Mouse (Mus musculus) heart, postnatal 0 days (tissue): Measurements from ENCODE around the gene Nop14. TPM values are rescaled to one million over a fixed set of nuclear protein-coding genes. Genes with fewer than 3 reads are reported as not detected.
"Not testable (repeated sequence)": the region's sequence is repeated elsewhere in the genome, so short reads cannot be mapped to it uniquely, and the experiment has no call there.

Source experiments
- ATAC-seq: fragments of 200-750 bp; cut with Nextera tagmentation; 2 replicates; pipeline ENCODE4 v1.8.0; 2017; ENCODE audit warnings: low read depth, moderate number of reproducible peaks, moderate library complexity; ENCODE audit not compliant: insufficient read depth
- DNase-seq: peaks from one replicate; pipeline ENCODE4 v3.0.0-alpha.2; 2016; ENCODE audit warnings: low spot score
- H3K27ac ChIP-seq: fragments of 300-500 bp; sonication (generic); 2 replicates; pipeline ENCODE4 v1.5.1; 2014; ENCODE audit warnings: low read depth, mild to moderate bottlenecking
- H3K27me3 ChIP-seq: fragments of 300-500 bp; sonication (generic); 2 replicates; pipeline ENCODE4 v1.6.1; 2014; ENCODE audit warnings: low read length, mixed read lengths; ENCODE audit not compliant: control insufficient read depth, insufficient read depth
- H3K36me3 ChIP-seq: fragments of 300-500 bp; sonication (generic); replicated peaks from 2 replicates; pipeline ENCODE4 v1.6.1; 2014; ENCODE audit warnings: low read length, mixed read lengths; ENCODE audit not compliant: control insufficient read depth, insufficient read depth
- H3K4me1 ChIP-seq: fragments of 300-500 bp; sonication (generic); 2 replicates; pipeline ENCODE4 v1.6.1; 2014; ENCODE audit warnings: antibody characterized with exemption; ENCODE audit not compliant: control insufficient read depth, insufficient read depth
- H3K4me2 ChIP-seq: fragments of 300-500 bp; sonication (generic); 2 replicates; pipeline ENCODE4 v1.6.1; 2014; ENCODE audit warnings: low read depth, mild to moderate bottlenecking, low read length, moderate library complexity
- H3K4me3 ChIP-seq: fragments of 300-500 bp; sonication (generic); 2 replicates; pipeline ENCODE4 v1.5.1; 2014; ENCODE audit warnings: low read depth, low read length
- H3K9ac ChIP-seq: fragments of 300-500 bp; sonication (generic); replicated peaks from 2 replicates; pipeline ENCODE4 v1.6.1; 2014; ENCODE audit warnings: low read depth, low read length, mixed read lengths
- H3K9me3 ChIP-seq: fragments of 300-500 bp; sonication (generic); replicated peaks from 2 replicates; pipeline ENCODE4 v1.6.1; 2016; ENCODE audit warnings: low read length; ENCODE audit not compliant: control insufficient read depth
- CTCF ChIP-seq: IDR thresholded peaks from 2 replicates; pipeline ENCODE4 v1.5.1; 2016; ENCODE audit warnings: antibody characterized with exemption, control low read depth, low read depth
- EP300 ChIP-seq: IDR thresholded peaks from 2 replicates; pipeline ENCODE4 v1.6.1; 2016; ENCODE audit warnings: antibody characterized with exemption, low read depth
- WGBS: fragments of 180-500 bp; shearing (Covaris S2); extraction: QIAGEN DNeasy Blood & Tissue Kit; methylation state at CpG from one replicate; pipeline ENCODE4 v1.1.7; 2014; 5-methylcytosine and 5-hydroxymethylcytosine counted together
- polyA plus RNA-seq: library from polyadenylated mRNA; unstranded; fragments of >200 nt; fragmentation: Nextera tagmentation; extraction: Ambion mirVana; gene quantifications from 2 replicates; pipeline ENCODE4 v1.2.1, GENCODE M21; 2015
- total RNA-seq: library from RNA; depleted of rRNA; stranded (reverse); fragments of >200 nt; gene quantifications from 2 replicates; pipeline ENCODE4 v1.2.3, GENCODE M21; 2014; ENCODE audit warnings: low replicate concordance

The Nop14 gene
- total and polyA plus RNA-seq, 2 experiments from 2014 or later = 11.1 to 66.6 TPM

DNA sequence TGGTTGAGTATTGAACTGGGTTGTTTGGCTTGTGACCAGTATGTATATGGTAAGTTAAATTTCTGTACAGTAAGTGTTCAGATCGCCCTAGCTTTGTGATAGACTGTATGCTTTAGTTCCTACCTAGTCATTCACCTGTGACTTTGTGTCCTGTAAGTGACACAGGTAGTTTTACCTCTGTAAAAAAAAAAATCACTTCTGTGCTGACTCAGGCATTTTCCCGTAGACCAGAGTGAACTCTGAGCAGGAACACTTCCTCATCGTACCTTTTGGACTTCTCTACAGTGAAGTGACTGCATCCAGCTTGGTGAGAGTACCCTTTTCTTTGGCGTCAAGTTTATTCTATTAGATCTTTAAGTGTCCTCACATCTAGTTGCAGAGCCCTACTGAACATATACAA, 50.0 kb downstream of the Nop14 start:
- Histone ChIP-seq H3K27ac (no peak overlapping the region), H3K9me3 (no peaks in the 10 kb centered on the region), H3K4me3 (no peak overlapping the region), H3K4me2 (no peak overlapping the region), H3K9ac (no peak overlapping the region), H3K27me3 (no peaks in the 10 kb centered on the region), H3K36me3 (peaks cover 82% of the 10 kb centered on the region), H3K4me1 (no peaks in the 10 kb centered on the region)
- no peak for ATAC-seq
- 88% methylated on average over 4 of the region's 4 CpGs for WGBS
- TF ChIP-seq CTCF = no peak
- TF ChIP-seq EP300 = no peak
- no peak for DNase-seq

GRCm38 (mm10) chr5:34608226-34608625, 51.7 kb downstream of the Nop14 start:
- Histone ChIP-seq H3K4me3 (no peak overlapping the region), H3K4me1 (no peaks in the 10 kb centered on the region), H3K4me2 (no peak overlapping the region), H3K27me3 (no peaks in the 10 kb centered on the region), H3K9me3 (no peaks in the 10 kb centered on the region), H3K9ac (no peak overlapping the region), H3K36me3 (peaks cover 74% of the 10 kb centered on the region), H3K27ac (no peak overlapping the region)
- TF ChIP-seq CTCF = no peak
- no peak for TF ChIP-seq EP300
- ATAC-seq = no peak
- 32% methylated on average over 3 of the region's 3 CpGs for whole genome bisulfite sequencing
- DNase-seq = no peak

DNA sequence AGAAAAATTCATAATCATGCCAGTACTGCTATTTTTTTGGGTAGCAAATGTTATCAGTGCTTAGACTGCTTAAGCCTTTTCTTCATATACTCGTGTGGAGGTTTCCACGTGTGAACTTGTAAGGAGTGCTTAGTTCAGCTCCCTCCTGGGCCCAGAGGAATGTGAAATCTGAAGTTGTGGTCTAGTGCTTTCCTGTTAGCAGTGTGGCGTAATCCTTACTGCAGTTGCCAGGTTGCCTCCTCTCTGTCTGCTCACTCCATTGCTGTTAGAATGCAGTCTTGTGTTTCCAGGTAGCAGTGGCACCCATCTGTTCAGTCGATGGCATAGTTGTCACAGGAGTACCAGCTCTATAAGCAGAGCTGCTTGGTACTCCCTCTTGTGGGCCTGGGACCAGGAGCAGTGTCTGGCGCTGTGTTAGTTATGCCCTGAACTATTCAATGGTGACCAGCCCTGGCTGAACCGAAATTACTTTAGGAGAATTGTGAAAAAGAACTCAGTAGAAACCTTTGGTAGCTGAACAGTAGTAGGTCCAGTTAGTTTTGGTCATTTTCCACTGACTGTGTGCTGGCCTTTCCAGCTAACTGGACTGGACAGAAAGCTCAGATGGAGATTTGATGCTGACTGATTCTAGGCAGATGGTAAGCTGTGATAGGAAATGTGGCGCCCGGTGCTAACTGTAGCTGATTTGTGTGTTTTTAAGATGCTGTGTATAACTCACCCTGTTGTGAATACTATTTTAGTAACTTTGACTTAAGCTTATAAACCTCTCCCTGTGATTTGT, 52.7 kb downstream of the Nop14 start:
- no peak for ATAC-seq
- WGBS = 78% methylated on average over 8 of the region's 8 CpGs
- Histone ChIP-seq H3K27ac (no peak overlapping the region), H3K4me1 (no peaks in the 10 kb centered on the region), H3K27me3 (no peaks in the 10 kb centered on the region), H3K4me2 (no peak overlapping the region), H3K4me3 (no peak overlapping the region), H3K36me3 (peaks cover 76% of the 10 kb centered on the region), H3K9me3 (no peaks in the 10 kb centered on the region), H3K9ac (no peak overlapping the region)
- no peak for DNase-seq
- TF ChIP-seq EP300 = no peak
- TF ChIP-seq CTCF = peak; percentile 10; the same call in 1 of the 2 replicates

DNA sequence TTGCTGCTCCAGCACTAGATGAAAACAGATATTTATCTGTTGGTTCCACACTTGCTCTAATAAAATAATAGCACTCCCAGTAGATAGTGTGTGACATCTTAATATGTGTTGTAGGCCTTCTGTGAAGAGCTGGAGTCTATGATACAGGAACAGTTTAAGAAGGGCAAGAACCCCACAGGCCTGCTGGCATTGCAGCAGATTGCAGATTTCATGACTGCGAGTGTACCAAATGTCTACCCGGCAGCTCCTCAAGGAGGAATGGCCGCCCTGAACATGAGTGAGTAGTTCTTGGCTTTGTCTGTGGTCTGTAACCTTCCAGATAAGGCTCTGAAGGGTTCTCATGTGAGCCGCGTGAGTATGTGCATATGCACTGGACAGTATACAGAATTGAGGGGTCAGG, 55.4 kb downstream of the Nop14 start:
- Histone ChIP-seq H3K27me3 (no peaks in the 10 kb centered on the region), H3K27ac (no peak overlapping the region), H3K4me2 (no peak overlapping the region), H3K9ac (no peak overlapping the region), H3K9me3 (no peaks in the 10 kb centered on the region), H3K4me3 (no peak overlapping the region), H3K4me1 (no peaks in the 10 kb centered on the region), H3K36me3 (peaks cover 71% of the 10 kb centered on the region)
- ATAC-seq (no peak), DNase-seq (no peak)
- 84% methylated on average over 5 of the region's 5 CpGs for WGBS
- TF ChIP-seq CTCF (no peak), EP300 (no peak)

DNA sequence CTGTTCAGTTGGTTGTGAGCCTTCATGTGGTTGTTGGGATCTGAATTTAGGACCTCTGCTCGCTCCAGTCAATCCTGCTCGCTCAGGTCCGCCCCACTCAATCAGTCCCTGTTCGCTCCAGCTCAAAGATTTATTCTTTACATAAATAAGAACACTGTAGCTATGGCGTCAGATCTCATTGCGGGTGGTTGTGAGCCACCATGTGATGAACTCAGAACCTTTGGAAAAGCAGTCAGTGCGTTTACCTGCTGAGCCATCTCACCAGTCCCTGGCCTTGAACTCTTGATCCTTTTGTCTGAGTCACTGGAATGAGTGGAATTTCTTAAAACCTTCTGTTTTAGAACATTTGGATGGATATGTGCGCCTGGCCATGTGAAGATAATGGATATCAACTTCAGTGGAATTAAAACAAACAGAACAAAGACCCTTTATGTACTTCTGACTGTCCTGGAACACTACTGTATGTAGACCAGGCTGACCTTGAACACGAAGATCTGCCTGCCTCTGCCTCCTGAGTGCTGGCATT, 66.7 kb downstream of the Nop14 start:
- no peaks in the 10 kb centered on the region for H3K27me3 ChIP-seq
- no peak for ATAC-seq
- WGBS = 94% methylated on average over 9 of the region's 9 CpGs
- H3K36me3 ChIP-seq = peaks cover 7% of the 10 kb centered on the region
- DNase-seq = no peak
- H3K9me3 ChIP-seq = no peaks in the 10 kb centered on the region
- H3K4me2 ChIP-seq = no peak overlapping the region
- TF ChIP-seq EP300 = no peak
- TF ChIP-seq CTCF = no peak
- H3K27ac ChIP-seq = no peak overlapping the region
- H3K4me1 ChIP-seq = no peaks in the 10 kb centered on the region
- no peak overlapping the region for H3K4me3 ChIP-seq
- H3K9ac ChIP-seq = no peak overlapping the region

GRCm38 (mm10) chr5:34592666-34593065, 67.3 kb downstream of the Nop14 start:
- ATAC-seq = no peak
- TF ChIP-seq EP300 (no peak), CTCF (no peak)
- Histone ChIP-seq H3K27ac (no peak overlapping the region), H3K9me3 (no peaks in the 10 kb centered on the region), H3K36me3 (peaks cover under 1% of the 10 kb centered on the region; the same call in 1 of the 2 replicates), H3K9ac (no peak overlapping the region), H3K4me1 (no peaks in the 10 kb centered on the region), H3K4me2 (no peak overlapping the region), H3K27me3 (no peaks in the 10 kb centered on the region), H3K4me3 (no peak overlapping the region)
- WGBS = 87% methylated on average over 6 of the region's 6 CpGs
- DNase-seq = no peak

GRCm38 (mm10) chr5:34592224-34592623, 67.7 kb downstream of the Nop14 start:
- not testable (repeated sequence) for DNase-seq, H3K9ac ChIP-seq, H3K9me3 ChIP-seq, H3K36me3 ChIP-seq, H3K4me2 ChIP-seq, H3K27ac ChIP-seq, ATAC-seq, H3K27me3 ChIP-seq, H3K4me3 ChIP-seq, H3K4me1 ChIP-seq
- WGBS = 90% methylated on average over 5 of the region's 5 CpGs
